Mouse (Mus musculus) heart, adult 2 months (tissue): Measurements from ENCODE around the gene Cmtm4. TPM values are rescaled to one million over a fixed set of nuclear protein-coding genes. Genes with fewer than 3 reads are reported as not detected.

Experiments
- DNase-seq, 2 experiments: peaks; one replicate each; pipeline ENCODE4 v3.0.0; 2021
- H3K27ac ChIP-seq: fragments of 200-600 bp; 2 replicates; pipeline ENCODE4 v1.8.1; 2022
- H3K27me3 ChIP-seq: fragments of 200-500 bp; 2 replicates; pipeline ENCODE4 v1.6.1; 2012; ENCODE audit warnings: mild to moderate bottlenecking, low read length, inconsistent platforms, mixed read lengths; ENCODE audit not compliant: control insufficient read depth, insufficient read depth
- H3K36me3 ChIP-seq: fragments of 200-500 bp; 2 replicates; pipeline ENCODE4 v1.6.1; 2012; ENCODE audit warnings: low read length, inconsistent platforms; ENCODE audit not compliant: control insufficient read depth, insufficient read depth
- H3K4me1 ChIP-seq: fragments of 200-500 bp; 2 replicates; pipeline ENCODE4 v1.6.1; 2011; ENCODE audit warnings: low read length; ENCODE audit not compliant: control insufficient read depth, insufficient read depth
- H3K4me3 ChIP-seq: fragments of 200-600 bp; 2 replicates; pipeline ENCODE4 v1.8.1; 2022
- H3K79me2 ChIP-seq: fragments of 200-500 bp; replicated peaks from 2 replicates; pipeline ENCODE4 v1.6.1; 2012; ENCODE audit warnings: mild to moderate bottlenecking, inconsistent platforms, low read length, moderate library complexity, mixed read lengths; ENCODE audit not compliant: control insufficient read depth, insufficient read depth
- H3K9ac ChIP-seq: fragments of 200-500 bp; 2 replicates; pipeline ENCODE4 v1.6.1; 2012; ENCODE audit warnings: low read depth, mild to moderate bottlenecking, control low read depth, inconsistent platforms, low read length, mixed read lengths
- CTCF ChIP-seq: fragments of 200-600 bp; IDR thresholded peaks from 2 replicates; pipeline ENCODE4 v1.8.1; 2022; ENCODE audit warnings: antibody characterized with exemption, mild to moderate bottlenecking, moderate library complexity
- EP300 ChIP-seq: fragments of 200-500 bp; IDR thresholded peaks from 2 replicates; pipeline ENCODE4 v1.6.1; 2011; ENCODE audit warnings: low read depth, low read length, control low read depth; ENCODE audit not compliant: insufficient read depth
- POLR2A ChIP-seq: fragments of 200-500 bp; IDR thresholded peaks from 2 replicates; pipeline ENCODE4 v1.6.1; 2011; ENCODE audit warnings: mild to moderate bottlenecking, low read depth, low read length, control low read depth; ENCODE audit not compliant: insufficient read depth
- WGBS: fragments of 180-500 bp; shearing (Covaris S2); methylation state at CpG from one replicate; pipeline ENCODE4 v1.1.7; 2018; 5-methylcytosine and 5-hydroxymethylcytosine counted together
- intact Hi-C: fragments of 180-260 bp; cut with DNase I; formaldehyde crosslinking; loops from one replicate; pipeline ENCODE4 v1.15.1; 2025
- polyA plus RNA-seq: library from polyadenylated mRNA; depleted of rRNA; stranded (reverse); fragments of >200 nt; gene quantifications from 2 replicates; pipeline ENCODE4 v1.2.3, GENCODE M21; 2012
- total RNA-seq, 2 experiments: library from RNA; stranded (reverse); gene quantifications; 2 replicates each; pipeline ENCODE4 v1.2.3; 2021

Gene Cmtm4
- total and polyA plus RNA-seq, 3 experiments = 7.3 to 11.4 (median 10.0) TPM

- H3K36me3 ChIP-seq = no peaks in the 10 kb centered on the region
- TF ChIP-seq POLR2A (no peak), CTCF (peak; percentile 33)
- 55% methylated on average over 5 of the region's 5 CpGs for WGBS
- no peaks in the 10 kb centered on the region for H3K79me2 ChIP-seq
- DNase-seq = no peak
- H3K27ac ChIP-seq = no peak overlapping the region
- intact Hi-C loops = no loop called here
- no peaks in the 10 kb centered on the region for H3K27me3 ChIP-seq
- no peak overlapping the region for H3K9ac ChIP-seq
- no peak overlapping the region for H3K4me3 ChIP-seq
- H3K4me1 ChIP-seq = no peaks in the 10 kb centered on the region
These were observed 42.4 kb downstream of the Cmtm4 start for GRCm38 (mm10) chr8:104353186-104353585.

DNA sequence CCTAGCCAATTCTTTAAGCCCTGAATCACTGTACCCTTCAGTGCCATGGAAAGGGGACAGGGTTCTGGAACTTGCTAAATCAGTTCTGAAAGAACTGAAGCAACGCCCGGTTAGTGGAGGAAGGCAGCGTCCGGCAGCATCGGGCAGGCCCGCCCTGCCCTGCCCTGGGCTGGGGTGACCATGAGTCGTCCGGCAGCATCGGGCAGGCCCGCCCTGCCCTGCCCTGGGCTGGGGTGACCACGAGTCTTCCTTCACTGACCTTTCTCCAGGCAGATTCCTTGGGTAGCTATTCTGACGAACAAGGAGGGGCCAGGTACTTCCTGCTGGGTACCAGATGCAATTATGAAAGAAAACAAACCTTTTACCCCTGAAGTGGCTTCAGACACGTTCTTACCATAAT is 45.6 kb downstream of the Cmtm4 start:
- TF ChIP-seq POLR2A = no peak
- H3K4me1 ChIP-seq = no peaks in the 10 kb centered on the region
- H3K27ac ChIP-seq = no peak overlapping the region
- DNase-seq = no peak
- no peak overlapping the region for H3K9ac ChIP-seq
- H3K79me2 ChIP-seq = no peaks in the 10 kb centered on the region
- intact Hi-C loops = no loop called here
- no peaks in the 10 kb centered on the region for H3K27me3 ChIP-seq
- 59% methylated on average over 13 of the region's 13 CpGs for WGBS
- no peak overlapping the region for H3K4me3 ChIP-seq
- H3K36me3 ChIP-seq = no peaks in the 10 kb centered on the region

GRCm38 (mm10) chr8:104348971-104349370 is 46.6 kb downstream of the Cmtm4 start:
- no peak for TF ChIP-seq POLR2A
- TF ChIP-seq EP300 = no peak
- Histone ChIP-seq H3K79me2 (no peaks in the 10 kb centered on the region), H3K4me3 (no peak overlapping the region), H3K4me1 (no peaks in the 10 kb centered on the region), H3K27ac (no peak overlapping the region), H3K9ac (no peak overlapping the region), H3K36me3 (no peaks in the 10 kb centered on the region), H3K27me3 (no peaks in the 10 kb centered on the region)
- intact Hi-C loops = loop anchor here (5.0 kb wide), 1 partner anchor 163 kb away; no protein-coding TSS in a partner anchor
- WGBS = 21% methylated on average over 5 of the region's 5 CpGs
- peak in 1 of 2 experiments; percentile 54 for DNase-seq

- no peak for TF ChIP-seq POLR2A
- no peak for TF ChIP-seq EP300
- no peak for TF ChIP-seq CTCF
- Histone ChIP-seq H3K27ac (no peak overlapping the region), H3K27me3 (no peaks in the 10 kb centered on the region), H3K4me1 (no peaks in the 10 kb centered on the region), H3K79me2 (no peaks in the 10 kb centered on the region), H3K4me3 (no peak overlapping the region), H3K9ac (no peak overlapping the region), H3K36me3 (no peaks in the 10 kb centered on the region)
- WGBS = 42% methylated on average over 12 of the region's 12 CpGs
- no peak for DNase-seq
- intact Hi-C loops = loop anchor here (5.0 kb wide), 1 partner anchor 166 kb away; no protein-coding TSS in a partner anchor
These were observed 48.9 kb downstream of the Cmtm4 start for GRCm38 (mm10) chr8:104346706-104347105.

DNA sequence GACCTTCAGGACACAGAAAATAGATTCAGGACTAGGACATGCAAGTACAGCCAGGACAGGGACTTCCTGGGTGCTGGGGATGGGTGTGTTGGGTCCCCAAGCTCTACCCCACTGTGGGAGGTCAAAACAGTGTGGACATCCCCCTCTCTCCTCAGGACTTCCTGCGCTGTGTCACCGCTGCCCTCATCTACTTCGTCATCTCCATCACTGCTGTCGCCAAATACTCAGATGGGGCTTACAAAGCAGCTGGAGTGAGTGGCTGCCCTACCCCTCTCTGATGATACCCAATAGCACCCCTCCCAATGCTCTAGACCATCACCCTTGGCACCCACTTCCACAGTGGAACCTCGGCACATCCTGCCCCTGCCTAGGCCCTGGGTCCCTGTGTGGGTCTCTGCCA is 51.0 kb downstream of the Cmtm4 start:
- H3K4me1 ChIP-seq = peaks cover 2% of the 10 kb centered on the region; the same call in 1 of the 2 replicates
- intact Hi-C loops = loop anchor here (1.0 to 5.0 kb wide), 8 partner anchors 30 to 227 kb away; partner anchors contain the start of genes Car7, Cmtm4, Dync1li2 and Nae1
- no peak overlapping the region for H3K4me3 ChIP-seq
- TF ChIP-seq EP300 (no peak), POLR2A (no peak), CTCF (no peak)
- H3K36me3 ChIP-seq = no peaks in the 10 kb centered on the region
- WGBS = 79% methylated on average over 5 of the region's 5 CpGs
- H3K9ac ChIP-seq = no peak overlapping the region
- H3K27ac ChIP-seq = no peak overlapping the region
- H3K27me3 ChIP-seq = no peaks in the 10 kb centered on the region
- H3K79me2 ChIP-seq = no peaks in the 10 kb centered on the region
- DNase-seq = no peak

- peak; percentile 90 for TF ChIP-seq EP300
- TF ChIP-seq CTCF = peak; percentile 95
- 0 out of 2 replicates have a peak, but pooled peaks have one; percentile 24 for TF ChIP-seq POLR2A
- no peak overlapping the region for H3K27ac ChIP-seq
- H3K27me3 ChIP-seq = no peaks in the 10 kb centered on the region
- H3K36me3 ChIP-seq = no peaks in the 10 kb centered on the region
- peaks cover 2% of the 10 kb centered on the region; the same call in 1 of the 2 replicates for H3K4me1 ChIP-seq
- DNase-seq = peak; percentile 86 to 91
- H3K4me3 ChIP-seq = no peak overlapping the region
- intact Hi-C loops = loop anchor here (1.0 to 5.0 kb wide), 7 partner anchors 31 to 227 kb away; partner anchors contain the start of genes Car7, Cmtm4, Dync1li2 and Nae1
- no peak overlapping the region for H3K9ac ChIP-seq
- no peaks in the 10 kb centered on the region for H3K79me2 ChIP-seq
- 17% methylated on average over 7 of the region's 7 CpGs for WGBS
These were observed 51.6 kb downstream of the Cmtm4 start for GRCm38 (mm10) chr8:104343957-104344356.
